Mouse (Mus musculus) liver, embryonic 11.5 days (tissue): ENCODE measurements around the gene Hapln1. TPM values are rescaled to one million over a fixed set of nuclear protein-coding genes. Genes with fewer than 3 reads are reported as not detected.

ENCODE experiments used
- ATAC-seq: fragments of 200-750 bp; cut with Nextera tagmentation; replicated peaks from 2 replicates; pipeline ENCODE4 v1.8.0; 2017; ENCODE audit warnings: moderate number of reproducible peaks, mild to moderate bottlenecking, moderate TSS enrichment, moderate library complexity; ENCODE audit not compliant: low FRiP score
- DNase-seq: peaks from one replicate; pipeline ENCODE4 v3.0.0-alpha.2; 2017; ENCODE audit warnings: low spot score
- H3K27ac ChIP-seq: fragments of 300-500 bp; sonication (generic); 2 replicates; pipeline ENCODE4 v1.5.1; 2014; ENCODE audit warnings: mild to moderate bottlenecking, low read depth, low read length, control low read depth
- H3K27me3 ChIP-seq: fragments of 300-500 bp; sonication (generic); replicated peaks from 2 replicates; pipeline ENCODE4 v1.6.1; 2014; ENCODE audit warnings: low read length, mixed read lengths; ENCODE audit not compliant: control insufficient read depth, insufficient read depth
- H3K36me3 ChIP-seq: fragments of 300-500 bp; sonication (generic); 2 replicates; pipeline ENCODE4 v1.6.1; 2014; ENCODE audit warnings: mild to moderate bottlenecking, low read length, moderate library complexity, mixed read lengths; ENCODE audit not compliant: control insufficient read depth, insufficient read depth
- H3K4me1 ChIP-seq: fragments of 300-500 bp; sonication (generic); replicated peaks from 2 replicates; pipeline ENCODE4 v1.6.1; 2014; ENCODE audit warnings: low read length, mixed read lengths; ENCODE audit not compliant: control insufficient read depth, insufficient read depth
- H3K4me2 ChIP-seq: fragments of 300-500 bp; sonication (generic); 2 replicates; pipeline ENCODE4 v1.6.1; 2014; ENCODE audit warnings: mild to moderate bottlenecking, control low read depth, moderate library complexity
- H3K4me3 ChIP-seq: fragments of 300-500 bp; sonication (generic); 2 replicates; pipeline ENCODE4 v1.5.1; 2014; ENCODE audit warnings: low read depth, low read length, control low read depth
- H3K9ac ChIP-seq: fragments of 300-500 bp; sonication (generic); 2 replicates; pipeline ENCODE4 v1.6.1; 2014; ENCODE audit warnings: low read depth, low read length, control low read depth
- H3K9me3 ChIP-seq: fragments of 300-500 bp; sonication (generic); 2 replicates; pipeline ENCODE4 v1.6.1; 2016; ENCODE audit warnings: low read length, inconsistent platforms, mixed read lengths; ENCODE audit not compliant: control insufficient read depth
- WGBS: fragments of 180-500 bp; shearing (Covaris S2); extraction: QIAGEN DNeasy Blood & Tissue Kit; methylation state at CpG from one replicate; pipeline ENCODE4 v1.1.7; 2014; 5-methylcytosine and 5-hydroxymethylcytosine counted together
- polyA plus RNA-seq: library from polyadenylated mRNA; unstranded; fragments of >200 nt; fragmentation: Nextera tagmentation; extraction: Ambion mirVana; gene quantifications from 2 replicates; pipeline ENCODE4 v1.2.1, GENCODE M21; 2014

The Hapln1 gene
- 3.0 and 3.6 TPM in 2 replicates for polyA plus RNA-seq

GRCm38 (mm10) chr13:89539205-89539886 lies at the start of gene Hapln1:
Gene Hapln1 (plus strand): TSS chr13:89539796.
- Histone ChIP-seq H3K4me2 (peak within 1 kb of the TSS; percentile 69), H3K4me3 (peak within 1 kb of the TSS; percentile 42), H3K27ac (no peak within 1 kb of the TSS), H3K9ac (no peak within 1 kb of the TSS), H3K27me3 (no peaks in the 10 kb centered on the region), H3K9me3 (no peaks in the 10 kb centered on the region), H3K4me1 (no peaks in the 10 kb centered on the region), H3K36me3 (no peaks in the 10 kb centered on the region)
- DNase-seq (peak; percentile 64), ATAC-seq (peak; percentile 77)
- 2% methylated on average over 29 of the region's 29 CpGs for WGBS

- no peaks in the 10 kb centered on the region for H3K4me1 ChIP-seq
- H3K4me3 ChIP-seq: no peak overlapping the region
- peak; percentile 71 for ATAC-seq
These were observed 46.4 kb upstream of the Hapln1 start for GRCm38 (mm10) chr13:89493169-89493568.

GRCm38 (mm10) chr13:89493678-89494077 lies 45.9 kb upstream of the Hapln1 start:
- no peak for DNase-seq
- H3K36me3 ChIP-seq: no peaks in the 10 kb centered on the region
- no peak overlapping the region for H3K4me2 ChIP-seq
- no peaks in the 10 kb centered on the region for H3K9me3 ChIP-seq
- H3K27ac ChIP-seq: no peak overlapping the region
- H3K4me1 ChIP-seq: no peaks in the 10 kb centered on the region
- no peak overlapping the region for H3K9ac ChIP-seq
- no peak overlapping the region for H3K4me3 ChIP-seq
- no peaks in the 10 kb centered on the region for H3K27me3 ChIP-seq
- WGBS: 54% methylated on average over 6 of the region's 6 CpGs
- ATAC-seq: no peak

More at GRCm38 (mm10) chr13:89493169-89493568, 46.4 kb upstream of the Hapln1 start:
- Histone ChIP-seq H3K4me2 (no peak overlapping the region), H3K9me3 (no peaks in the 10 kb centered on the region), H3K9ac (no peak overlapping the region), H3K27me3 (no peaks in the 10 kb centered on the region), H3K36me3 (no peaks in the 10 kb centered on the region), H3K27ac (no peak overlapping the region)
- DNase-seq: no peak

- DNase-seq (no peak), ATAC-seq (no peak; the same call in 1 of the 2 replicates)
- Histone ChIP-seq H3K9me3 (no peaks in the 10 kb centered on the region), H3K27me3 (no peaks in the 10 kb centered on the region), H3K9ac (no peak overlapping the region), H3K27ac (no peak overlapping the region), H3K36me3 (no peaks in the 10 kb centered on the region), H3K4me3 (no peak overlapping the region), H3K4me1 (no peaks in the 10 kb centered on the region), H3K4me2 (no peak overlapping the region)
- WGBS: 36% methylated on average over 2 of the region's 2 CpGs
These were observed 43.0 kb upstream of the Hapln1 start for GRCm38 (mm10) chr13:89496569-89496968.

- Histone ChIP-seq H3K4me1 (no peaks in the 10 kb centered on the region), H3K27ac (no peak overlapping the region), H3K36me3 (no peaks in the 10 kb centered on the region), H3K9me3 (no peaks in the 10 kb centered on the region), H3K4me2 (no peak overlapping the region), H3K27me3 (no peaks in the 10 kb centered on the region), H3K4me3 (no peak overlapping the region), H3K9ac (no peak overlapping the region)
- DNase-seq (no peak), ATAC-seq (no peak)
- 74% methylated on average over 1 of the region's 1 CpGs for WGBS
These were observed 40.2 kb upstream of the Hapln1 start for GRCm38 (mm10) chr13:89499419-89499818.

GRCm38 (mm10) chr13:89521507-89521908 lies 18.1 kb upstream of the Hapln1 start:
- DNase-seq: no peak
- no peak overlapping the region for H3K4me3 ChIP-seq
- H3K27me3 ChIP-seq: no peaks in the 10 kb centered on the region
- no peaks in the 10 kb centered on the region for H3K9me3 ChIP-seq
- ATAC-seq: no peak
- no peak overlapping the region for H3K4me2 ChIP-seq
- no peaks in the 10 kb centered on the region for H3K4me1 ChIP-seq
- no peak overlapping the region for H3K9ac ChIP-seq
- H3K27ac ChIP-seq: no peak overlapping the region
- H3K36me3 ChIP-seq: no peaks in the 10 kb centered on the region

- WGBS: 68% methylated on average over 1 of the region's 1 CpGs
- Histone ChIP-seq H3K4me1 (no peaks in the 10 kb centered on the region), H3K4me3 (no peak overlapping the region), H3K9me3 (no peaks in the 10 kb centered on the region), H3K9ac (no peak overlapping the region), H3K36me3 (no peaks in the 10 kb centered on the region), H3K27ac (no peak overlapping the region), H3K4me2 (no peak overlapping the region), H3K27me3 (no peaks in the 10 kb centered on the region)
- DNase-seq (no peak), ATAC-seq (no peak)
These were observed 10.9 kb upstream of the Hapln1 start for GRCm38 (mm10) chr13:89528716-89529115.

GRCm38 (mm10) chr13:89530386-89530785 lies 9.2 kb upstream of the Hapln1 start:
- no peaks in the 10 kb centered on the region for H3K9me3 ChIP-seq
- no peak overlapping the region for H3K4me3 ChIP-seq
- no peaks in the 10 kb centered on the region for H3K27me3 ChIP-seq
- no peaks in the 10 kb centered on the region for H3K36me3 ChIP-seq
- no peak for ATAC-seq
- DNase-seq: no peak
- 79% methylated on average over 2 of the region's 2 CpGs for WGBS
- no peak overlapping the region for H3K4me2 ChIP-seq
- H3K9ac ChIP-seq: no peak overlapping the region
- no peaks in the 10 kb centered on the region for H3K4me1 ChIP-seq
- H3K27ac ChIP-seq: no peak overlapping the region

GRCm38 (mm10) chr13:89539887-89540264 lies 280 bp downstream of the Hapln1 start:
- DNase-seq (no peak), ATAC-seq (no peak)
- Histone ChIP-seq H3K9ac (no peak overlapping the region), H3K9me3 (no peaks in the 10 kb centered on the region), H3K4me3 (peak overlapping the region; percentile 42), H3K36me3 (no peaks in the 10 kb centered on the region), H3K27me3 (no peaks in the 10 kb centered on the region), H3K27ac (no peak overlapping the region), H3K4me2 (peak overlapping the region; percentile 69), H3K4me1 (no peaks in the 10 kb centered on the region)
- WGBS: 16% methylated on average over 11 of the region's 11 CpGs
